ENCODE assay signal across 8 mouse cellular contexts in genomic region chr6:83135571-83136161, GRCm38 (mm10). TPM values are rescaled to one million over a fixed set of nuclear protein-coding genes. Genes with fewer than 3 reads are reported as not detected.
DNase-seq lines count a peak whose midpoint lies in the region; ATAC-seq lines count a peak whose summit lies in the region.

No protein-coding gene starts in this region.

- peak overlapping the region; percentile 58 for H3K4me3 ChIP-seq in intestine, embryonic 16.5 days (ENCODE audit: low read length)
- peak overlapping the region; percentile 55 for H3K4me3 ChIP-seq in liver, embryonic 15.5 days (replicated peaks)
- peak overlapping the region; percentile 29 for H3K4me3 ChIP-seq in neural tube, embryonic 15.5 days (replicated peaks)

- no peaks in the 10 kb centered on the region for H3K9me3 ChIP-seq in intestine, embryonic 16.5 days (ENCODE audit: control insufficient read depth, low read length)
- H3K9me3 ChIP-seq in liver, embryonic 15.5 days (replicated peaks): no peaks in the 10 kb centered on the region
- H3K9me3 ChIP-seq in neural tube, embryonic 15.5 days (replicated peaks): no peaks in the 10 kb centered on the region

- H3K27ac ChIP-seq in intestine, embryonic 16.5 days (ENCODE audit: low read length): peak overlapping the region; percentile 100
- H3K27ac ChIP-seq in liver, embryonic 15.5 days (replicated peaks): peak overlapping the region; percentile 81; the same call in 1 of the 2 replicates
- H3K27ac ChIP-seq in neural tube, embryonic 15.5 days (replicated peaks): peak overlapping the region; percentile 81; the same call in 1 of the 2 replicates

- peaks cover 41% of the 10 kb centered on the region for H3K4me1 ChIP-seq in intestine, embryonic 16.5 days (ENCODE audit: control insufficient read depth, insufficient read depth, low read length)
- peaks cover 54% of the 10 kb centered on the region for H3K4me1 ChIP-seq in liver, embryonic 15.5 days (replicated peaks)
- H3K4me1 ChIP-seq in neural tube, embryonic 15.5 days: peaks cover 42% of the 10 kb centered on the region

- ATAC-seq in intestine, embryonic 16.5 days: no peak
- no peak for ATAC-seq in liver, embryonic 15.5 days (ENCODE audit: insufficient read depth)
- no peak for ATAC-seq in neural tube, embryonic 15.5 days (ENCODE audit: low FRiP score)

- WGBS in intestine, embryonic 16.5 days: 5% methylated on average over 37 of the region's 37 CpGs
- 18% methylated on average over 37 of the region's 37 CpGs for WGBS in liver, embryonic 15.5 days (ENCODE audit: insufficient replicate concordance)
- 7% methylated on average over 37 of the region's 37 CpGs for WGBS in neural tube, embryonic 15.5 days

- H3K9ac ChIP-seq in intestine, embryonic 16.5 days (ENCODE audit: low read depth, low read length): peak overlapping the region; percentile 87
- H3K9ac ChIP-seq in liver, embryonic 15.5 days: no peak overlapping the region
- H3K9ac ChIP-seq in neural tube, embryonic 15.5 days (replicated peaks): peak overlapping the region; percentile 27; the same call in 1 of the 2 replicates

- DNase-seq in ovary, postnatal 36 days (ENCODE audit: low spot score): peak; percentile 39
- no peak for DNase-seq in ovary, postnatal 10 days (ENCODE audit: low spot score)
- DNase-seq in gastrocnemius, adult 8-10 months (ENCODE audit: low spot score in 2 of 2): peak; percentile 30 to 51
- no peak for DNase-seq in natural killer cell, adult 2 months (ENCODE audit: low spot score in 2 of 2)
- no peak for DNase-seq in cerebellum, postnatal 14 days

- no peaks in the 10 kb centered on the region; the same call in 1 of the 2 replicates for H3K36me3 ChIP-seq in intestine, embryonic 16.5 days (ENCODE audit: control insufficient read depth, insufficient read depth, low read length)
- H3K36me3 ChIP-seq in liver, embryonic 15.5 days (replicated peaks): no peaks in the 10 kb centered on the region
- no peaks in the 10 kb centered on the region for H3K36me3 ChIP-seq in neural tube, embryonic 15.5 days

- H3K4me2 ChIP-seq in intestine, embryonic 16.5 days (ENCODE audit: low read depth, low read length): peak overlapping the region; percentile 81
- peak overlapping the region; percentile 64 for H3K4me2 ChIP-seq in liver, embryonic 15.5 days
- H3K4me2 ChIP-seq in neural tube, embryonic 15.5 days: peak overlapping the region; percentile 47

- H3K27me3 ChIP-seq in intestine, embryonic 16.5 days (replicated peaks; ENCODE audit: control insufficient read depth, insufficient read depth, low read length): no peaks in the 10 kb centered on the region
- H3K27me3 ChIP-seq in liver, embryonic 15.5 days: peaks cover 60% of the 10 kb centered on the region
- peaks cover 11% of the 10 kb centered on the region for H3K27me3 ChIP-seq in neural tube, embryonic 15.5 days (replicated peaks)

RNA-seq across cellular contexts. Expression of gene Rtkn, which starts 0.4 kb away (rescaled TPM):
- 10 to 100 TPM in 3 of 4 experiments, 1 to 10 TPM in 1; 9.0 to 12.2 (median 10.9) TPM for total RNA-seq in gastrocnemius, adult 8-10 months (2022)
- polyA plus RNA-seq in intestine, embryonic 16.5 days (2015; fragmentation: Nextera tagmentation; extraction: Ambion mirVana): 24.4 and 26.1 TPM in 2 replicates
- 12.1 and 17.9 TPM in 2 replicates for polyA plus RNA-seq in liver, embryonic 15.5 days (2015; fragmentation: Nextera tagmentation; extraction: Ambion mirVana)
- 17.1 and 23.7 TPM in 2 replicates for polyA plus RNA-seq in neural tube, embryonic 15.5 days (2015; fragmentation: Nextera tagmentation; extraction: Ambion mirVana)

RNA-seq across cellular contexts. Expression of gene Ino80b, which starts 10.4 kb away (rescaled TPM):
- total RNA-seq in gastrocnemius, adult 8-10 months (2022): 10 to 100 TPM; 14.3 to 18.2 (median 16.2) TPM
- 8.2 and 8.8 TPM in 2 replicates for polyA plus RNA-seq in intestine, embryonic 16.5 days (2015; fragmentation: Nextera tagmentation; extraction: Ambion mirVana)
- polyA plus RNA-seq in liver, embryonic 15.5 days (2015; fragmentation: Nextera tagmentation; extraction: Ambion mirVana): 5.0 and 5.3 TPM in 2 replicates
- polyA plus RNA-seq in neural tube, embryonic 15.5 days (2015; fragmentation: Nextera tagmentation; extraction: Ambion mirVana): 12.0 and 12.3 TPM in 2 replicates

RNA-seq across cellular contexts. Expression of gene Wbp1, which starts 14.3 kb away (rescaled TPM):
- total RNA-seq in gastrocnemius, adult 8-10 months (2022): 10 to 100 TPM; 39.1 to 50.7 (median 45.1) TPM
- polyA plus RNA-seq in intestine, embryonic 16.5 days (2015; fragmentation: Nextera tagmentation; extraction: Ambion mirVana): 94.4 and 95.5 TPM in 2 replicates
- polyA plus RNA-seq in liver, embryonic 15.5 days (2015; fragmentation: Nextera tagmentation; extraction: Ambion mirVana): 29.6 and 30.2 TPM in 2 replicates
- polyA plus RNA-seq in neural tube, embryonic 15.5 days (2015; fragmentation: Nextera tagmentation; extraction: Ambion mirVana): 146 and 155 TPM in 2 replicates

RNA-seq across cellular contexts. Expression of gene Mogs, which starts 20.4 kb away (rescaled TPM):
- total RNA-seq in gastrocnemius, adult 8-10 months (2022): 1 to 10 TPM; 5.3 to 5.9 (median 5.5) TPM
- 8.8 and 9.4 TPM in 2 replicates for polyA plus RNA-seq in intestine, embryonic 16.5 days (2015; fragmentation: Nextera tagmentation; extraction: Ambion mirVana)
- polyA plus RNA-seq in liver, embryonic 15.5 days (2015; fragmentation: Nextera tagmentation; extraction: Ambion mirVana): 37.0 and 39.9 TPM in 2 replicates
- polyA plus RNA-seq in neural tube, embryonic 15.5 days (2015; fragmentation: Nextera tagmentation; extraction: Ambion mirVana): 26.1 and 31.3 TPM in 2 replicates

RNA-seq across cellular contexts. Expression of gene Wdr54, which starts 20.5 kb away (rescaled TPM):
- 1 to 10 TPM in 3 of 4 experiments, under 1 TPM in 1; 0.87 to 2.3 (median 1.1) TPM for total RNA-seq in gastrocnemius, adult 8-10 months (2022)
- polyA plus RNA-seq in intestine, embryonic 16.5 days (2015; fragmentation: Nextera tagmentation; extraction: Ambion mirVana): 2.9 and 4.6 TPM in 2 replicates
- polyA plus RNA-seq in liver, embryonic 15.5 days (2015; fragmentation: Nextera tagmentation; extraction: Ambion mirVana): 0.35 and 0.59 TPM in 2 replicates
- 14.7 and 18.6 TPM in 2 replicates for polyA plus RNA-seq in neural tube, embryonic 15.5 days (2015; fragmentation: Nextera tagmentation; extraction: Ambion mirVana)

Comparison
In these comparisons a context has a peak if more than half of its experiments do, and no peak if none do; other contexts are left out.
1. DNase-seq: peak in ovary, postnatal 36 days (single experiment) and gastrocnemius, adult 8-10 months (2 of 2); none in ovary, postnatal 10 days (single experiment), natural killer cell, adult 2 months (0 of 2) and cerebellum, postnatal 14 days (0 of 2).
2. Peak in every context shown above with its lines, with median percentiles within 50 percentile points of each other: H3K27ac ChIP-seq, H3K4me2 ChIP-seq and H3K4me3 ChIP-seq.